Mouse (Mus musculus): Measurements from ENCODE around the gene Ppp1cc.

GRCm38 (mm10) chr5:122221085-122221484 is 63.0 kb downstream of the Ppp1cc start:
- no peak for TF ChIP-seq CTCF (IDR thresholded peaks at IDR 0.05; ENCODE audit: low read depth)
- TF ChIP-seq EP300 (optimal IDR thresholded peaks at IDR 0.05) = no peak
